Mouse (Mus musculus) B cell, adult 2 months (primary cell): ENCODE results near the gene Adcy6.
"Not testable (repeated sequence)": the region's sequence is repeated elsewhere in the genome, so short reads cannot be mapped to it uniquely, and the experiment has no call there.

Experiments used
- DNase-seq, 2 experiments: peaks; one replicate each; pipeline ENCODE4 v3.0.0; 2022

Gene Adcy6

DNA sequence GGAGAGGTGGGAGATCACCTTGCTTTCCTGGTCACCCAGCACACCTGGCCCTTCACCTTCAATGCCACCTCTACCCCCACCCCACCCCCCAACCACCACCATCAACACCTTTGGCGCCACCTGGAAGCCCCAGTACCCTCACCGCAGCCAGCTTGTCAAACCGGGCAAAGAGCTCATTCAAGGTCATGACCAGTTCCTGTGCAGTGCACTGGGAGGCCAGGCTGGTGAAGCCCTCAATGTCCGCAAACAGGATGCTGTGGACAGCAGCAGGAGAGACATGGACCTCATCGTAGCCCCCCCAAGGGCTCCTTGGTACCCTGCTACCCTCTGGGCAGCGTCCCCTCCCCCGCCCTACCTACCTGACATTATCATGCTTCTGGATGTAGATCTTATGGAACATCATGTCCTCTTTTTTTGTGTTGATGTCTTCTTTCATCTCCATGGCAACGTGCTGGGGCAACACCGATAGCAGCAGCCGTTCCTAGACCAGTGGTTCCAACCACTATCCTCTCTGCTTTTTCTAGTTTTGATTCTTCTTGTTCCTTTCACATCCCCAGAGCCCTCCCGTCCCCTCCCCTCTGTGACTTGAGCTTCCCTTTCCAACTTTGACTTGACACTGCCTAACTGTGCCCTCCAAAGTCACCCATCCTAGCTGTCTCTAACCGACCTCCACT lies 9.7 kb downstream of the Adcy6 start:
- no peak for DNase-seq

DNA sequence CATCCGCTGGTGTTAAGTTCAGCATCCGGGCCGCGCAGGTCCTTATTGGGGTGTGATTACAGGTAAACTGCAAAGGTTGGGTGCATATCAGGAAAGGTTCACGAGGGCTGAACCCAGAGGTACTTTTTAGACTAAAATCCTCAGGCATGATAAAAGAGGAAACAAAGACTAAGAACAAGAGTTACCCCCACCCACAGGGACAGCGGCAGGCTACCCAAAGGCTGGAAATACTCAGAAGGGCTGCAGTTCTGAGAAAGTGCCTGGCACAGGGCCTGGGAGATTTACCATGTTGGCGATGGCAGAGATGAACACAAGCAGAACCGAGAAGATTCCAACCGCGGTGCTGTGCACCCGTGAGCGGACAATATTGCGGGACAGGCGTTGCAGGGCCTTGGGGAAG lies 13.3 kb downstream of the Adcy6 start:
- DNase-seq = no peak

DNA sequence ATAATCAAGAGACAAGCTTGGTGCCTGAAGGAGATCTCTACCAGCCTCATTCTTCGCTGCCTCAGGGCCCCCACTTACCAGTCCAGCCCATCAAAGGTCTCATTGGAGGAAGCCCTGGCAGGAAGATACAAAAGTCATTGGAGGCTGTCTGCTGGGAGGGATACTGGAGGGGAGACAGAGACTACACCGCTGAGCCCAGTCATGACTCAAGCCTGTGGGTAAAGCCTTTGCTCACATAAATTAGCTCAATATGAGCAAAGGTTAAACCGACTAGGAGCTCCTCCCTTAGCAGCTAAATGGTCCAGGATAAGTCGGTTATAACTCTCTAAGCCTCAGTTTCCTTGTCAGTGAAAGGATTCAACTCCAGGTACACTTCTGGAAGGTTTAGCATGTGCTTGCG lies 14.8 kb downstream of the Adcy6 start:
- no peak for DNase-seq

DNA sequence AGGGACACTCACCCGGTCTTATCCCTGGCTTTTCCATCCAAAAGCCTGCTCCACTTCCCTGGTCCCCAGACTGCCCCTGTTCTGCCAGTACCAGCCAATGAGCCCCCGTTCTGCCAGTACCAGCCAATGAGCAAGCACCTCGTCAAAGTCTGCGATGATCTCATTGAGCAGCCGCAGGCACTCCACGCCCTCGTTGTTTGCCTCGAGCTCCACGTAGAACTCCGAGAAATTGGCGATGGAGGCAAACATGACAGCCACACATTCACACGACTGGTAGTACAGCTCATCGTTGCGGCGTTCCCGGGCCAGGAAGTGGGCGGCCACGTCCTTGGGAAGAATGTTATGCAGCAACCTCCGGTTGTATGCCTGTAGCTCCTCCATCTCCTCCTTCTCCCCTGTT lies 15.7 kb downstream of the Adcy6 start:
- no peak for DNase-seq

DNA sequence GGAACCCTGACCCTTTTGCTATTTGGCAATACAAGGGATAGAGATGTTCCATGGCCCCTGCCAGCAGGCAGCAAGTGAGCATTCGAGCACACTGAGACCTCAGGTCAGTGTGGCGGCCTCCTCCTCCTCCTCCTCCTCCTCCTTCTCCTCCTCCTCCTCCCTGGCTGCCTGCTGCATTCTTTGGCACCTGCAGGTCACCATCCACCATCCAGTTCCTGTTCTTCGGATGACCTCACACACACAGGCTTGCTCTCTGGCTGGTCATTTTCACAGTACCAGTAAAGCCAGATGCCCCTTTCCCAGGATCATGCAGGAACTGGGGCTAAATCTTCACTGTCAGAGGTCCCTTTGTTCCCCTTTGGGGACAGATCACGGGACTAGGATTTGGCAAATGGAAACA lies 18.5 kb downstream of the Adcy6 start:
- no peak for DNase-seq

DNA sequence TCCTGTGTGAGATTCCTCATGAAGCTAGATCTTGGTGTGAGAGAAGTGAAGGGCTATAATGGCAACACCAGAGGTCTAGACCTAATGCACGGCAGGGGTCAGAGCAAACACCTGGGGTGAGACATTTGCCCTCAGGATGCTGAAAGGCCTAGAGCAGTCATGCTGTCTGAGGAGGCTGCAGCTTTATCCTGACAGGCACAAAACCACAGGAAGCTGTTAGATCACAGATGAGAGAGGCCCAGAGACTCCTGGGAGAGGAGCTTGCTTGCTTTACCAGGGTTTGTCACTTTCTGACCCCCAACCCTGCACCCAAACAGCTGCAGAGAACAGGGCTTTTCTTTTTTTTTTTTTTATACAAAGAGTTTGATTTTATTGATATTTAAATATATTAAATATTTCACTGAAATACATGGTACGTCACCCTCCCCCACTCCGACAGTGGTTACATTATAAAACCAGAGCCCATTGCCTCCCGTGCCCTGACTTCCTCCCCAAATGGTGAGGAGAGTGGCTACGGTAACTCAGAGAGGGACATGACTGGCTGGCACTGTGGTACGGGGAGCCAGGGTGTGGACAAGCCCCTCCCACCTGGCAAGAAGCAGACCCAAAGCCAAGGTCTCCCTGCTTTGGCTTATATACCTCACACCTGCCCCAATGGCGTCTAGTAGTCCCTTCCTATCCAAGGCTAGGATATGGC lies 20.1 kb downstream of the Adcy6 start:
- no peak for DNase-seq

DNA sequence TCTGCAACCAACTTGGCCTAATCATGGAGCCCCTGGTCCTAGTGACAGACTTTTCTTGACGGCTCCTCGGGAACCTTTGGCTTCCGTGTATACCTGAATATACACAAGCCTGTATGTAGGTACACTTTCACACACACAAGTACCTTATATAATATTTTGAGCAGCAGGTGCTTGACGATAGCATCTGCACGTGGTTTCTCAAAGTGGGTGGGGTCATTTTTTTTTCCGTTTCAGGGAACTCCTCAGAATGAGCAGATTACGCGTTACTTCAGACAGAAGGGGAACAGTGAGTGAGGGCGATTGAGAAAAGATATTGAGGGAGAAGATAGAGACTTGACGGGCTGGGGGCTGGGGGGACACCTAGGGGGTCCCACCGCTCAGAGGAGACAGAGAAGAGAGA lies 22.1 kb downstream of the Adcy6 start:
- no peak for DNase-seq

DNA sequence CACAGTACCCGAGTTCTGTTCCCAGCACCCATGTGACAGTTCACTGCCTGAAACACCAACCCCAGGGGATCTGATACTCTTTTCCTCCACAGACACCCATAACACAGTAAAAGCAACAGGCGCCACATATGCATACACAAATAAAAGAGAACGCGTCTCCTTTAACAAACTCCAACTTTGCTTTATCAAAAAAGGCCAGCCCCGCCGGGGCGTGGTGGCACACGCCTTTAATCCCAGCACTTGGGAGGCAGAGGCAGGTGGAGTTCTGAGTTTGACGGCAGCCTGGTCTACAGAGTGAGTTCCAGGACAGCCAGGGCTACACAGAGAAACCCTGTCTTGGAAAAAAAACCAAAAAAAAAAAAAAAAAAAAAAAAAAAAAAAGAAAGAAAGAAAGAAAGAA lies 23.7 kb downstream of the Adcy6 start:
- DNase-seq = not testable (repeated sequence)

DNA sequence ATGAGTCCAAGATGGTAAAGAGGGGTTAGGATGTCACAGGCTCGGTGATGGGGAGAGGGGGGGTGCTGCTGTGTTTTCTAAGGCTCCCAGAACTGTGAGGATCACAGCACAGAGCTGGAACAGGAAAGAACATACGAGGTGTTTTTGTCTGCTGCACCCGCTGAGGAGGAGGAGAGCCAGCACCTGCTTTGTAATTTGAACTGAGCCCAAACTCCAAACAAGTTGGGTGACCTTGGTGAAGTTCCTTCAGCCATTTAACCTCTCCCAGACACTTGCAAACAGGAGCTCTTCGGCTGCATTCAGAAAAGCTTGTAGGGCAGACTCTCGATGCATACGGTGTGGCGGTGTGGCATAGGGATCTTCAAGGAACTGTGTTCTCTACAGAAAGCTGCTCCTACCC lies 24.5 kb downstream of the Adcy6 start:
- no peak for DNase-seq

DNA sequence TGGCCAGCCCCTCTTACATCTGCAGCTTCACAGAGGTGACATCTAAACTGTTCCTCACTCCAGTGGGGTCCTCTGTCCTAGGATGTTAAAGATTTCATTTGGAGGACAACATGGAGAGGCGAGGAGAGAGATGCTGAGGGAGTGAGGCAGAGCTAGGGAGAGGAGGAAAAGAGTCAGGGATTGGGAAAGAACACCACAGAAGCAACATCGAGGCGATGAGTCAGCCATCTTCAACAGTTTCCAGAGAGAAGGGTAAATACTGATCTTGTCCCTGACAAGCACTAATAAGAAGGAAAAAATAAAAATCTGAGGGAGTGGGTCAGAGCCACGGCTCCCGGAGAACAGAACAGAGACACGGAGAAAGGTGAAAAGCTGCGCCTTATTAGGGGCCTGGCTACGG lies 26.9 kb downstream of the Adcy6 start:
- no peak for DNase-seq

DNA sequence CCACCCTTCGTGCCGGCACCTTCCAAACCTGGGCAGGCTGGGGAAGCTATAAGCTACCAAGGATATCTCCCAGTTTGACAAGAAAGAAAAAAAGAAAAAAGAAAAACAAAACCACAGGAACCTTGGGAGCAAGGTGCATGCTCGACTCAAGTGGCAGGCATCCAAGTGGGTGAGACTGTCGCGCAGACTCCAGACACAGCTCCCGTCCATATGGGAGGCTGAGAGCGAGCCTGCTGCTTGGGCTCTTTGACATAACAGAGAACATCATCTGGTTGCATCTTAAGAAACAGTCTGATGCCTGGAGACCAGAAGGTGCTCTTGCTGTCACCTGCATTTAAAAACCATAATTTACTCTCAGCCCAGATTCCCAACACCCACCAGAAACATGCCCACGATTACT lies 27.5 kb downstream of the Adcy6 start:
- DNase-seq = no peak

DNA sequence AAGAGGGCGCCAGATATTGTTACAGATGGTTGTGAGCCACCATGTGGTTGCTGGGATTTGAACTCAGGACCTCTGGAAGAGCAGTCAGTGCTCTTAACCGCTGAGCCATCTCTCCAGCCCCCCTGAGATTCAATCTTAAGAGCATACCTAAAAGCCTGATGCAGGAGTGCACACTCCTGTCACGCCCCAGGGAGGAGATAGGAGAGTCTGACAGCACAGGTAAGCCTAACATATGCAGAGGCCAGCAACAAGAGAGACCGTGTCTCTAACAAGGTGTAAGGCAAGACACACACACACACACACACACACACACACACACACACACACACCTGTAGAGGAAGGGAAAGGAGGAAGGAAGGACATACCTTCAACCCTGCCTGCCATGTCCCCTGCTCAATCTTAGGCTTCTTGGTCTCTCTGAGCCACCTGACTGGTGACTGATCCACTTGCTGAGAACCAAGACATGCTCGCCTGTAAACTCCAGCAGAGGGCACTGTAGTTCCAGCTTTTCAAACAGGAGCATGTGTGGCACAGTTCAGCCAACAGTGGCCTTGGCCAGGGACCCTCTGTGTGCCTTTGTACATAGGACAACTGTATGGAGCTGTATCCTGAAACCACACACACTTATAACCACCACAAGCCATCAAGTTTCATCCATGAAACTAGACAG lies 29.9 kb downstream of the Adcy6 start:
- DNase-seq = peak; percentile 69 to 72

DNA sequence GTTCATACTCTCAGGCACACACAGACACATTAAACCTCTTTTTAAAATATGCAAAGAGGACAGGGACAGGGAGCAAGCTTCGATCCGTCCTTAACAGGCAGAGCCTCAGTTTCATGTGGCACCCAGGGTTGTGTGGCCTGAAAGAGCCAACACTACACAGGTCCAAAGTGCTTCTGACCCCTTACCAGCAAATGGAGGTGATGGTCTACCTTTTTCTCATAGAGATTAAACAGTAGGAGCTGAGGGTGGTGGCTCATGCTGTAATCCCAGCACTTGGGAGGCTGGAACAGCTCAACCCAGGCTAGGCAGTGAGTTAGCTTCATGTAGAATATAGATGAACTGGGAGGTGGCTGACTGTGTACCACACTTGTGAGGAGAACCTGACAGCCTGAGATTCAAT lies 30.6 kb downstream of the Adcy6 start:
- DNase-seq = no peak

DNA sequence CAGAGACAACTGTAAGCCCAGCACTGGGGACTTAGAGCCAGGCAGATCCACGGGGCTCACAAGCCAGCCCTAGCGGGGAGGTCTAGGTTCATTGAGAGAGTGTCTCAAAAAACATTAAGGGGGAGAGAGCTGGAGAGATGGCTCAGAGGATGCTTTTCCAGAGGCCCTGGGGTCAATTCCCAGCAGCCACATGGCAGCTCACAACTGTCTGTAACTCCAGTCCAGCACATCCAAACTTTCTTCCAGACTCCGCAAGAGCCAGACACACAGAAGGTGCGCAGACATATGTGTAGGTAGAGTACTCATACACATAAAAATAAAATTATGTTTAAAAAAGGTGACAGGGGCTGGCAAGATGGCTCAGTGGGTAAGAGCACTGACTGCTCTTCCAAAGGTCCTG lies 36.6 kb downstream of the Adcy6 start:
- no peak for DNase-seq

DNA sequence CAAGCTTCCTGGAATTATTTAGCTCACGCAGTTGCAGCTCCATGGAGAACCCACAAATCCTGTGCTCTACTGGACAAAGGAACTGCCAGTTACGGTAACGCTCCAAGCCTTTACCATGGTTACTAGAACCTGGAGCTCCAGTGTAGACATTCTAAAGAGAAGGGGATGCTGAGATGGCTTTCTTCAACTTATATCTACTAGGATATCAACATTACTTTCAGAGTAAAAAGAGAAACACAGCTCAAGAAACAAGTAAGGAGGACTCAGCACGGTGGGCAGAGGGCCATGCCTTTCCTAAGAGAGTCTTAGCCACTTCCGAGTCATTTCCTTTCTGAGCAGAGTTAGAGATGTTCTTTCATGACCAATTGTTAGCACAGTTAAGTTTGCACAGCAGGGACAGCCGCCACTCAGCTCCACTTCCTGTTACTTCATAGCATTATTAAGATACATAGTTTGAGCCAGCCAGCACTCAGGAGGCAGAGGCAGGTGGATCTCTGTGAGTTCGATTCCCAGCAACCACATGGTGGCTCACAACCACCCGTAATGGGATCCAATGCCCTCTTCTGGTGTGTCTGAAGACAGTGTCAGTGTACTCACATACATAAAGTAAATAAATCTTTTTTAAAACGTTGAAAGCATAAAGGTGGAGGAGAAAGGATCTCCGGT lies 38.9 kb downstream of the Adcy6 start, which contains the start of the genes Ccnt1 and 4930415O20Rik:
TSS of gene Ccnt1 (minus strand) at position 51 of the 666 bp plus-strand sequence.
TSS of gene 4930415O20Rik (plus strand) at position 132 of the 666 bp plus-strand sequence.
- DNase-seq = no peak

DNA sequence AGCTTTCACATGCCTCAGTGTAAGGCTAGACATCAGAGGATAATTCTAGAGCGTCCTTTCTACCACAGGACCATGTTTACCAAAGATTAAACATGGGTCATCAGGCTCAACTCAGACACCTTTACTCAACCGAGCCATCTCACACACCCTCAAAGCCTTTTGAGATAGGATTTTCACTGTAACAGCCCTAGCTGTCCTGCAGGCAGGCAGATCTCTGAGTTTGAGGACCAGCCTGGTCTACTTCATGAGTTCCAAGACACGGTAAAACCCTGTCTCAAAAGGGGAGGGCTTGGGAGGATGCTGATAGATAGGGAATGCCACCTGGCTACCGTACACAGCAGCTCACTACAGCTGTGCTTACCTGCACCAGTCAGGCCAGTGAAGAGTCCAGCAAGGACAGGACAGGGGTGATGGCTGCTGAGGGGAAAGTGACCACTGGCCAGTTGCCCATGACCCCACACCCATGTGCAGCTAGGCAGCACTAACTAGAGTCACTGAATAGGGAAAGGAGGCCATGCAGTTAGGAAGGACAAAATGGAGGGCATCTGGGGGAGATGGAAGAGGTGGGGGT lies 40.0 kb downstream of the Adcy6 start:
- DNase-seq = no peak

DNA sequence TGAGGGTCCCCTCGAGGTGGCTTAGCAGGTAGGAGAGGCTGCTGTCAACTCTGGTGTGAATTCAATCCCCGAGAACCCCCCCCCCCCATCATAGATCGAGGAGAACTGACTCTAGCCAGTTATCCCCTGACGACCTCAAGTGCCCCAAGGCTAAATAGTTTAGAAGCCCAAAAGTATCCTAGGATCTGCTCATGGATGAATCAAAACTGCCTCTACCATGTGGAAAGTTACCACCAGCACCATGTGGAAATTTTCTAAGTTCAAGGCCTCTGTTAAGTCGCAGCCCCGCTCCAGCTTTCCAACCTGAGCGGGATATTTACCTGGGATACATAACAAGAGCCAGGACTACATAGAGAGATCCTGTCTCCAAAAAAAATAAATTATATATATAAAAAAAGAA lies 40.7 kb downstream of the Adcy6 start:
- no peak for DNase-seq

DNA sequence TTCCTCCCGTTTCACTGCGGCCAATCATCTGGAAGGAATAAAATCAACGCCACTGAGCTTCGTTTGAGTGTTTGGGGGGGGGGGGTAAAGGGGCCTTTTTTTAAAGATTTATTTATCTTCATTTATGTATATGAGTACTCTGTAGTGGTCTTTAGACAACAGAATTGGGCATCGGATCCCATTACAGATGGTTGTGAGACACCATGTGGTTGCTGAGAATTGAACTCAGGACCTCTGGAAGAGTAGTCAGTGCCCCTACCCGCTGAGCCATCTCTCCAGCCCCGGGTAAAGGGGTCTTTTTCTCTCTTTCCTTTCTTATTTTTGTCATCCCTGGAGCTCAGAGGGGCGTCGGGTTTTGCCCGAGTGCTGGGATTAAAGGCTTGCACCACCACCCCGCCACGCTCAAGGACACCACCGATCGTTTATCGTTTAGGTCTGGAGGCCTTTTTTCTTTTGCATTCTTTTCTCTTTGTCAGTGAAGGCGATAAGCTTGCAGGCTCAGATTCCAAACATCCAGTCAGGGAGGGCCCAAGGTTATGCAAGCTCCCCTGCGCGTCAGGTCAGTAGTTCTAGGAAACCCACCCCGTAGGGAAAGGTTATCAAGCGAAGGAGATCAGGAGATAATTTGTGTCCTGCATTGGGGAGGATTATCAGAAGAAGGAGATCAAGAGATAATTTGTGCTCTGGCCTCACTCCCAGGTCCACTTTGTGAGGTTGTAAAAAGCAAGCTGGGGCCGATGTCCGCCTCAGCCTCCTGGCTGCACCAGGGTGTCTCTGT lies 41.4 kb downstream of the Adcy6 start:
- DNase-seq = peak; percentile 20 to 22

DNA sequence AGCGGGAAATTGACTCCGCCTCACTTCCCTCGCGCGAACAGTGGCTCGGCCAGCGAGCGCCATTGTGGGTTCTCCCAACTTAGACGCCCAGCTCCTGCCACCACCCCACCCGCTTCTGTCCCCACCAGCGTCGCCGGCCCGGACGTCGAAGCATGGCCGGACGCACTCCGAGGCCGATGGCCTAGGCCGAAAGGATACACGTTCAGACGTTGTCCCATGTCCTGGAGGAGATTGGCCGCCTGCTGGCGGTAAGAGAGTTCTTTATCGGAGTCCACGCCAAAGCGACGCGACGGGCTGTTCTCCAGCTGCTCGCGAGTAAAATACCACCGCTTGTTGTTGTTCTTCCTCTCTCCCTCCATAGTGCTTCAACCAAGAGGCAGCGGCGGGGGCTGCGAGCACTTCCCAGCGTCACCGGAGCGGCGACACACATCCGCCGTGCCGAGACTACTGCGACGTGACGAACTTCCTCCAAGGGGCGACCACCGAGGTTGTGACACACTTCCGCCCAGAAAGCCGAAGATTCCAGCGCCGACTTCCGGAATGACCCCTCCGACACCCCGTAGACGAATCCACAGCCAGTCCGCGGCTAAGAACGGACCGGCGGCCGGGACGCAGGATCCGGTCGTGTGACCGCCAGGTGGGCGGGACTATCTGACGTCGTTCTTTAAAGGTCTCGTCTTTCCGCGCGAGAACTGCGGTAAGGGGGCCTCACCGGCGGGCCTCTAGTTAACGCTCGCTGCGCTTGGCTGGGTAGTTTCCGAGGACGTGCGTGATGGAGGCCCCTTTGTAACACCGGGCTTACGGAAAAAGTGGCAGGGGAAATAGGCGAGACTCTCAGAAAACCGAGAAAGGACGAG lies 42.4 kb downstream of the Adcy6 start:
- peak; percentile 100 for DNase-seq

DNA sequence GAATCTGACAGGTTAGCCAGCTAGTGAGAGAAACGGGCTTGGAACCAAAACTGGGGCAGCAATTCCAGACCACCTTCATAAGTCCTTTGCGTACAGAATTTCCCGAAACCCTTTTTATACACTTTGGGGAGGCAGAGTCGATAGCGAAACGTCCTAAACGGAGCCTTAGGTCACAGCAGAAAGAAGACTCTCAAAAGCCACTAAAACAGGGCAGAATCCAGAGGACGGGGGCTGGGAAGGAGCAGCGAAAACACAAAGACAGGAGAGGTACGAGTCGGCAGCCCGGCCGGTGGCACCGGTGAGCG lies 43.0 kb downstream of the Adcy6 start:
- DNase-seq = no peak

DNA sequence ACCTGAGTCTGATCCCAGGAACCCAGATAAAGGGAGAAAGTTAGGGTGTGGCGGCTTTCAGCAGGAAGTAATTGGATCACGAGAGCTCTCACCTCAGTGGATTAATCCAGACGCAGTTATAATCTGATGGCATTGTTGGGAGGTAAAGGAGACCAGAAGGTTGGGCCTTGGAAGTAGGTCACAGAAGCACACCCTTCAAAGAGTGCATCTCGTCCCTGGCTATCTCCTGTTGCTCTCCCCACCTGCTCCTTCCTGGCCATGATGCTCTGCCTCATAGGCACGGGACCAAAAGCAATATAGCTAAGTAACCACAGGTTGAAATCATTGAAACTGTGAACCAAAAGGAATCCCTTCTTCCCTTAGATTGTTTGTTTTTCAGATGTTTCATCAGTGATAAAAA lies 52.7 kb downstream of the Adcy6 start:
- no peak for DNase-seq

DNA sequence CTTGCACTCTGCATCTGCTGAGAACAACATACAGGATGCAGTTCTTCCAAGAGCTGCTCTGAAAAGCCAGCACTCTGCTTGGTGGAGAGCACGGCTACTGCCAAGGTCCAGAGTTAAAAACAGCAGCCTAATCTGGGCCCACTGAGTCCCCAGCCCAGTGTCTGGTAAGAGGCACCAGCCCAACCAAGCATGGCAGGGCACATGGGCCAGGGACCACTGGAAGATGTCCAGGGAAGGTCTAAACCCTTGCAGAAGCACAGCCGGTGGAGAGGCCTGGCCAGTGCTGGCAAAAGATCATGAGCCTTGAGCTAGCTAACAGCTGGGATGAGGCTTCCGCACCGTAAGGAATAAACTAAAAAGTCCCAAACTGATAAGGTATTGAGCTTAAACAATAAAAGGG lies 54.0 kb downstream of the Adcy6 start:
- no peak for DNase-seq
